Mouse (Mus musculus) forebrain, embryonic 14.5 days (tissue): ENCODE results near the gene 1700024P04Rik. TPM values are rescaled to one million over a fixed set of nuclear protein-coding genes. Genes with fewer than 3 reads are reported as not detected.
"Not testable (repeated sequence)": the region's sequence is repeated elsewhere in the genome, so short reads cannot be mapped to it uniquely, and the experiment has no call there.

Source experiments
- ATAC-seq: fragments of 200-750 bp; cut with Nextera tagmentation; 2 replicates; pipeline ENCODE4 v1.8.0; 2017; ENCODE audit warnings: mild to moderate bottlenecking, moderate library complexity
- DNase-seq: peaks from one replicate; pipeline ENCODE4 v3.0.0-alpha.2; 2015; ENCODE audit warnings: low spot score
- H3K27ac ChIP-seq: fragments of 300-500 bp; sonication (generic); 2 replicates; pipeline ENCODE4 v1.5.1; 2014; ENCODE audit warnings: low read depth, mild to moderate bottlenecking, control low read depth, low read length, moderate library complexity
- H3K27me3 ChIP-seq: fragments of 300-500 bp; sonication (generic); replicated peaks from 2 replicates; pipeline ENCODE4 v1.6.1; 2014; ENCODE audit warnings: low read length, control low read depth, mixed read lengths; ENCODE audit not compliant: control insufficient read depth, insufficient read depth
- H3K36me3 ChIP-seq: fragments of 300-500 bp; sonication (generic); 2 replicates; pipeline ENCODE4 v1.6.1; 2014; ENCODE audit warnings: low read length, control low read depth; ENCODE audit not compliant: control insufficient read depth, insufficient read depth
- H3K4me1 ChIP-seq: fragments of 300-500 bp; sonication (generic); 2 replicates; pipeline ENCODE4 v1.6.1; 2014; ENCODE audit warnings: antibody characterized with exemption, low read length, control low read depth; ENCODE audit not compliant: control insufficient read depth, insufficient read depth
- H3K4me2 ChIP-seq: fragments of 300-500 bp; sonication (generic); 2 replicates; pipeline ENCODE4 v1.6.1; 2014; ENCODE audit warnings: mild to moderate bottlenecking, control low read depth, low read length
- H3K4me3 ChIP-seq: fragments of 300-500 bp; sonication (generic); 2 replicates; pipeline ENCODE4 v1.5.1; 2014; ENCODE audit warnings: low read depth, low read length, control low read depth
- H3K9ac ChIP-seq: fragments of 300-500 bp; sonication (generic); 2 replicates; pipeline ENCODE4 v1.6.1; 2014; ENCODE audit warnings: mild to moderate bottlenecking, low read length, control low read depth, moderate library complexity
- H3K9me3 ChIP-seq: fragments of 300-500 bp; sonication (generic); replicated peaks from 2 replicates; pipeline ENCODE4 v1.6.1; 2016; ENCODE audit warnings: low read length, control low read depth, mixed read lengths; ENCODE audit not compliant: control insufficient read depth
- WGBS: fragments of 180-500 bp; shearing (Covaris S2); extraction: QIAGEN DNeasy Blood & Tissue Kit; methylation state at CpG from one replicate; pipeline ENCODE4 v1.1.7; 2014; 5-methylcytosine and 5-hydroxymethylcytosine counted together
- polyA plus RNA-seq: library from polyadenylated mRNA; unstranded; fragments of >200 nt; fragmentation: Nextera tagmentation; extraction: Ambion mirVana; gene quantifications from 2 replicates; pipeline ENCODE4 v1.2.1, GENCODE M21; 2014

1700024P04Rik gene
- polyA plus RNA-seq, 1 experiment from 2014 or later = not detected

DNA sequence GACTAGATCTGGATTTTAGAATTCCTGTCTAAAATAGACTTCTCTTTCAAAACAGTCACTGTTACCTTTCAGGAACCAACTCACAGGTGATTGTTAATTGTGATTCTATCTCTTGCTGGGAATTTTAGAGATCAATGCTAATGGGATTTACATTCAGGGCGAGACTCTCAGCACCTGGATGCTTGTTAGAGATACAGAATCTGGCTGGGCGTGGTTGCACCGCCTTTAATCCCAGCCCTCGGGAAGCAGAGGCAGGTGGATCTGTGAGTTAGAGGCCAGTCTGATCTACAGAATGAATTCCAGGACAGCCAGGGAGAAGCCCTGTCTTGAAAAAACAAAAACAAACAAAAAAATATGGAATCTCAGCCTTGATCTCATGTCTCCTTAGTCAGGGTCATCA is 32.3 kb upstream of the 1700024P04Rik start:
- 60% methylated on average over 4 of the region's 4 CpGs for WGBS
- DNase-seq (no peak), ATAC-seq (no peak)
- H3K27me3 ChIP-seq = no peaks in the 10 kb centered on the region
- H3K4me3 ChIP-seq = no peak overlapping the region
- no peaks in the 10 kb centered on the region for H3K4me1 ChIP-seq
- H3K36me3 ChIP-seq = no peaks in the 10 kb centered on the region
- H3K9ac ChIP-seq = no peak overlapping the region
- H3K9me3 ChIP-seq = no peaks in the 10 kb centered on the region
- no peak overlapping the region for H3K4me2 ChIP-seq
- H3K27ac ChIP-seq = no peak overlapping the region

GRCm38 (mm10) chr13:99012891-99013290 is 28.5 kb upstream of the 1700024P04Rik start:
- Histone ChIP-seq H3K4me2 (no peak overlapping the region), H3K36me3 (no peaks in the 10 kb centered on the region), H3K27ac (no peak overlapping the region), H3K4me3 (no peak overlapping the region), H3K9ac (no peak overlapping the region), H3K27me3 (no peaks in the 10 kb centered on the region), H3K4me1 (no peaks in the 10 kb centered on the region), H3K9me3 (no peaks in the 10 kb centered on the region)
- DNase-seq (no peak), ATAC-seq (no peak)
- WGBS = 80% methylated on average over 5 of the region's 5 CpGs

GRCm38 (mm10) chr13:99008013-99008412 is 23.6 kb upstream of the 1700024P04Rik start:
- H3K36me3 ChIP-seq = no peaks in the 10 kb centered on the region
- WGBS = 92% methylated on average over 5 of the region's 5 CpGs
- H3K27me3 ChIP-seq = no peaks in the 10 kb centered on the region
- no peak for ATAC-seq
- no peak overlapping the region for H3K27ac ChIP-seq
- DNase-seq = no peak
- no peak overlapping the region for H3K4me3 ChIP-seq
- no peaks in the 10 kb centered on the region for H3K9me3 ChIP-seq
- H3K9ac ChIP-seq = no peak overlapping the region
- no peak overlapping the region for H3K4me2 ChIP-seq
- H3K4me1 ChIP-seq = no peaks in the 10 kb centered on the region

- Histone ChIP-seq H3K9me3 (no peaks in the 10 kb centered on the region), H3K27ac (no peak overlapping the region), H3K9ac (no peak overlapping the region), H3K36me3 (no peaks in the 10 kb centered on the region), H3K4me2 (no peak overlapping the region), H3K27me3 (no peaks in the 10 kb centered on the region), H3K4me1 (no peaks in the 10 kb centered on the region), H3K4me3 (no peak overlapping the region)
- WGBS = 92% methylated on average over 17 of the region's 17 CpGs
- ATAC-seq (no peak), DNase-seq (no peak)
Observed at GRCm38 (mm10) chr13:99006389-99007099, 22.2 kb upstream of the 1700024P04Rik start.

GRCm38 (mm10) chr13:99001652-99002051 is 17.3 kb upstream of the 1700024P04Rik start:
- ATAC-seq, H3K4me3 ChIP-seq, H3K36me3 ChIP-seq, H3K4me2 ChIP-seq, DNase-seq, H3K9me3 ChIP-seq, H3K9ac ChIP-seq, H3K27ac ChIP-seq, H3K27me3 ChIP-seq, H3K4me1 ChIP-seq: not testable (repeated sequence)
- WGBS = 94% methylated on average over 2 of the region's 2 CpGs

DNA sequence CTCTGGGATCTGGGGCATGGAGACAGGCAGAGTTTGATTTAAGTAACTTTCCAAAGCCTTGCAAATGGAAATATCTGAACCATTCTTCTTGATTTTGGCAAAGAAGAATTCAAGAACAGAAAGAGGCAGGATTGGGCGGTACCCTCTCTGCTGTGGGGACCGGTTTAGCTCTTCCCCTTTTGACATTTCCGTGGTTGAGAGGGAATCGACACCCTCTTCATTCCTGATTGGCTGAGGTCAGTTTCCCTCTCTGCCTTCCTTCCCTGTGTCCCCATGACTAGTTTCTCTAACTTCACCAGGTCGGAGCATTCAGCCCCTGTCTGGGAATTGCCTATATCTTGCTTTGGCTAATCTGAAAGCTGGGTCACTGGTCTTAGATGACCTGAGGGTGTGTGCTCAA is 12.7 kb upstream of the 1700024P04Rik start:
- Histone ChIP-seq H3K4me3 (no peak overlapping the region), H3K27me3 (no peaks in the 10 kb centered on the region), H3K4me2 (no peak overlapping the region), H3K27ac (no peak overlapping the region), H3K9ac (no peak overlapping the region), H3K36me3 (no peaks in the 10 kb centered on the region), H3K9me3 (0 out of 2 replicates have a peak, but pooled peaks cover 3% of the 10 kb centered on the region), H3K4me1 (no peaks in the 10 kb centered on the region)
- no peak for DNase-seq
- 63% methylated on average over 5 of the region's 5 CpGs for WGBS
- no peak for ATAC-seq

DNA sequence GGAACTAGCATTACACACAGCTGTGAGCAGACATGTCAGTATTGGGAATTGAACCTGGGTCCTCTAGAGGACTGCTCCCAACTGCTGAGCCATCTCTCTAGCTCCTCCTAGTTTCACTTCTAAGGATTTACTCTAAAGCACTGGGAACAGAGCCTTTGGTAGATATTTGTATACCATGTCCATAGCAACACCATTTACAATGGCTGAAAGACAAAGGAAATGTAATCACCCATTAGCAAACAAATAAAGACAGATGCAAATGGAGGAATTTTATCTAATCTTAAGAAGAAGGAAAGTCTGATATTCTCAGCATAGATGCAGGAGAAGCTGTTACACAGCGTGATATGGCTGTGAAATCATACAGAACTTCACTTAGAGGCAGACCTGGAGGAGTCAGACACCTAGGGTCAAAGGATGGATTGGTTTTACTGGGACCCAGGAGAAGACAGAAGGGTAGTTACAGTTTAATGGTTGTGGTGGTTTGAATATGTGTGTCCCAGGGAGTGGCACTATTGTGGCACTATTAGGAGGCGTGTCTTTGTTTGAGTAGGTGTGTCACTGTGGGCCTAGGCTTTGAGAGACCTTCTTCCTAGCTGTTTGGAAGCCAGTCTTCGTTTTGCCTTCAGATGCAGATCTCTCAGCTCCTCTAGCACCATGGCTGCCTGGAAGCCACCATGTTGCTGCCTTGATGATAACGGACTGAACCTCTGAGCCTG is 7.1 kb downstream of the 1700024P04Rik start:
- no peak overlapping the region for H3K4me2 ChIP-seq
- no peaks in the 10 kb centered on the region for H3K27me3 ChIP-seq
- H3K9ac ChIP-seq = no peak overlapping the region
- DNase-seq (no peak), ATAC-seq (no peak)
- 84% methylated on average over 4 of the region's 4 CpGs for WGBS
- no peaks in the 10 kb centered on the region for H3K36me3 ChIP-seq
- H3K27ac ChIP-seq = no peak overlapping the region
- H3K4me3 ChIP-seq = no peak overlapping the region
- no peaks in the 10 kb centered on the region for H3K4me1 ChIP-seq
- no peaks in the 10 kb centered on the region for H3K9me3 ChIP-seq

DNA sequence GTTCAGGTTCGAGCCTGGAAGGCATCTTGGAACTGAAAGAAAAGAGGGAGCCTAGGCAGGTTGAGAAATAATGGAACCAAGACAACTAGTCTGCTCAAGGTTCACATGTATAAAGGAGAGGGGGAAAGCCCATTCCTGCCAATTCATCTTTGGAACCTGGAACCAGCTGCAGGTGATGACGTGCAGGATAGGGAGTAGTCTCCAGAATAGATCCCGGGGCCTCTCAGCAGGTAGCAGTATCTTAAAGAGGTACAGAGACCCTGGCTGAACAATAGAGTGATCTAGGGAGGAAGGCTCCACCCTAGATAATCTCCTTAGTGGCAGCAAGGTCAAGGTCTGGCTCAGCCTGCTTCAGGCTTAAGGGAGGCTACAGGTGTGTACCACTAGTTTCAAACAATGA is 8.3 kb downstream of the 1700024P04Rik start:
- ATAC-seq, H3K27ac ChIP-seq, H3K4me2 ChIP-seq, H3K9ac ChIP-seq, DNase-seq, H3K9me3 ChIP-seq, H3K36me3 ChIP-seq, H3K4me3 ChIP-seq, H3K27me3 ChIP-seq, H3K4me1 ChIP-seq: not testable (repeated sequence)
- 62% methylated on average over 3 of the region's 3 CpGs for WGBS

DNA sequence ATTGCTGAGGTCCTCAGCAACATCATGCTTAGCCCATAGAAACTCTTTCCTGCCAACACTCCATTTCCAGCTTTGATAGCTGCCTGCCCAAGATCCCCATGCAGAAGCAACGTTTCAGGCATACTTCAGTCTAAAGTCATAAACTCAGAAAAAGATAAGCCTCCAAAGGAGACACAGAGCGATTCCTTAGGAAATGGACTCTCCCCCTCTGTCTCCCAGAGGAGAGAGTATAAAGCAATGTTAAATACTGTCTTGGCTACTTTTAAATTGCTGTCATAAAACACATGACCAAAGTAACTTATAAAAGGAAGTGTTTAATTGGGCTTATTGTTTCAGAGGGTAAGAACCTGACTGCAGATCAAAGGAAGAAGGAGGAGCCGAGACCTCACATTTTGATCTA is 12.3 kb downstream of the 1700024P04Rik start:
- H3K4me1 ChIP-seq = no peaks in the 10 kb centered on the region
- no peak overlapping the region for H3K4me3 ChIP-seq
- H3K9me3 ChIP-seq = no peaks in the 10 kb centered on the region
- H3K9ac ChIP-seq = no peak overlapping the region
- DNase-seq (no peak), ATAC-seq (no peak)
- no peak overlapping the region for H3K4me2 ChIP-seq
- no peaks in the 10 kb centered on the region for H3K36me3 ChIP-seq
- H3K27ac ChIP-seq = no peak overlapping the region
- WGBS = 89% methylated on average over 3 of the region's 3 CpGs
- H3K27me3 ChIP-seq = no peaks in the 10 kb centered on the region
